Mouse (Mus musculus) cerebellum, postnatal 36 days (tissue): ENCODE data around the gene Clstn3.
"Not testable (repeated sequence)": the region's sequence is repeated elsewhere in the genome, so short reads cannot be mapped to it uniquely, and the experiment has no call there.

Source experiments
- DNase-seq, 2 experiments: peaks; one replicate each; pipeline ENCODE4 v3.0.0; 2021 to 2022; ENCODE audit warnings: mixed read lengths in 2 of 2

Clstn3 gene

DNA sequence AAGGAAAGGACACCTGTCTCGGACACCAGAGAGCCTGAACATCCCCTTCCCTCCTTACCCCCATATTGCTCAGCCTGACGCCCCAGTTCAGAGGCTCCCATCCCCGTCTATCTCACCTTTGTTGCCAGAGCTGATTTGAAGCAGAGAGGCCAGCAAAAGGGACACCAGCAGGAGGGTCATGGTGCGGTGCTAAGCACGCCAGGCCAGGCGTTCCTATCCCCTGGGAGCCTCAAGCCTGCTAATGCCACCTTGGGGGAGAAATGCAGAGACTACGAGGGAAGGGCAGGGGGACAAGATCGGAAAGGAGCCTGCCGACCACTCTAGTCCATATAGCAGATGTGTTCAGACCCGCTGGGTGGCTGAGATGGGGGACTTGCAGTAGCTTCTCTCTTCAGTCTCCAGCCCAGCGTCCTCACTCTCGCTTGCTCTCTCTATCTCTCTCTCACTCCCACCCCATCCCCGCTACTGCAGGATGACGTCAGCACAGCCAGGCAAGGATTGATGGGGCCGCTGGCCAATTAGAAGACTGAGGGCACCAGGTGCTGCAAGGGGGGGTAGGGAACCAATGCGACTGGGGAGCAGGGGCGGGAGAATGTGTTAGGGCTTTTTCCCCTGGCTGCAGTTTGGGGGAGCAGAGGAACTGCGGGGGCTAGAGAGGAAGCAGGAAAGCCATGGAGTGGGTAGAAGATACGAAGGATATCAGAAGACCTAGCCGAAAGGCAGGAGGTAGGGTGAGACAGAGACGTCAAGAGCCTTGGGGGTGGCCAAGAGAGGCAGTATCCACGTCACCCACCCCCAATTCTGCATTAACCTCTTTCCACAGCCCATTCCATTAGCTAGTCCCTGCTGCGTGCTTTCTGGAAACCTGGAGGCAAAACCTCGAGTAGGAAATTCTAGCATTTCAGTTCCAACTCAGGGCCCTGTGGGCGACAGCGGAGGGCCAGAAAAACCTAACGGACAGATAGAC, at the start of gene Clstn3:
Gene Clstn3 (minus strand): TSS at position 490 of the 967 bp plus-strand sequence.
- DNase-seq = peak; percentile 97

DNA sequence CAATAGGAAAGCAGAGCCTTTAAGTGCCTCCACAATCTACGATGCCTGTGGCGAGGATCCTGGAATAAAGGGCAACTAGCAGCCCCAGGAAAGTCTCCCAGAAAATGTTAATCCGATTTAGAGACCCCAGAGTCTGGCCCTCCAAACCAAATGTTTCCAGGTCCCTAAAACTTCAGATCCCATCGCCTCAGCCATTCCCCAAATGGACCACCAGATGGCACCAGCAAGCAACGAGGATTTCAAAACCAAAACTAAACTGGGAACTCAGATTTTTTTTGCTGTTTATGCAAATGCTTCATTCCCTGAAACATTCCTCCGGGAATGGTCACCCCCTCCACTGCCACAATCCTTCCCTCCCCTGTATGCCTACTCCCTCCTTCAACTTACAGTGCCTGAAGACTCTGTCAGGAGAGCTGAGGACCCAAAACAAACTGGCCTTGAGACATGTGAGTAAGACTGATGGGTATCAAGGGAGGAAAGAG, 47.8 kb upstream of the Clstn3 start, which contains the start of gene C1ra:
Gene C1ra (plus strand): TSS at position 51 of the 482 bp plus-strand sequence.
- DNase-seq = peak; percentile 42 to 67

DNA sequence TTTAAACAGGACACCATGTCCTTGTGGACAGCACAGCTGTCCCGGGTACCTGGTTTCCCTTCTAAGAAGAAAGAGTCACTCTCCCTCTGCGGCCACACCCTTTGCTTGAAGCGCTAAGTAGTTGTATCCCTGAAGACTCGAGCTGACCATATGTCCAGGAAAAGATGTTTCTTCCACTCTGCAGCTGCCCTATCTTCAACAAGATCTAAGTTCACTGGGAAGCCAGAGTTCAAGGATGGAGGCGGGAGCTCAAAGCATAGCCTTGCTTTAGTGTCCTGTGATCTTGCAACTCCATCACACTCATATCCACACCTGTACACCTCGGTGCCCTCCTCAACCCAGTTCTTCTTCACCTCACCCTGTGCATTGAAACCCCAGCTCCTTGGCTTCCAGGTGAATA, 47.3 kb upstream of the Clstn3 start:
- no peak for DNase-seq

DNA sequence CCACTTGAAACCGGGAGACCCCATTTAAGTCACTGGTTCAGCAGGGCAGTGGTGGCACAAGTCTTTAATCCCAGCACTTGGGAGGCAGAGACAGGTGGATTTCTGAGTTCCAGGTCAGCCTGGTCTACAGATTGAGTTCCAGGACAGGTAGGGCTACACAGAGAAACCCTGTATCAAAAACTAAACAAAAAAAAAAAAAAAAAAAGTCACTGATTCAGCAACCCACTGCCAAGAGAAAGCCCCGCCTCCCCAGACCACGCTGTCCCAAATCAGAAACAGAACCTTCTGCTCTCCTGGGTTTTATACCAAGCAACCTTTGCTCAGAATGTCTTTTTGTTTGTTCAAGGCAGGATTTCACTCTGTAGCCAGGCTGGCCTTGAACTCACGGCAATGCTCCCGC, 44.6 kb upstream of the Clstn3 start:
- not testable (repeated sequence) for DNase-seq

DNA sequence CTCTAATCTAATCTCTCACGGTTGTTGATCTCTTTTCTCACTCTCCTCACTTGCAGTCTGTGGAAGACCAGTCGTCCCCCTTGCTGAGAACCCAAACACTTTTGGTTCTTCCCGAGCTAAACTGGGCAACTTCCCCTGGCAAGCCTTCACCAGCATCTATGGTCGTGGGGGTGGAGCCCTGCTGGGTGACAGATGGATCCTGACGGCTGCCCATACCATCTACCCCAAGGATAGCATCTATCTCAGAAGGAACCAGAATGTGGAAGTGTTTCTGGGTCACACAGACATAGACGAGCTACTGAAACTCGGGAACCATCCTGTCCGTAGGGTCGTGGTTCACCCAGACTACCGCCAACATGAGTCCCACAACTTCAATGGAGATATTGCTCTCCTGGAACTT, 43.7 kb upstream of the Clstn3 start:
- peak; percentile 72 for DNase-seq

DNA sequence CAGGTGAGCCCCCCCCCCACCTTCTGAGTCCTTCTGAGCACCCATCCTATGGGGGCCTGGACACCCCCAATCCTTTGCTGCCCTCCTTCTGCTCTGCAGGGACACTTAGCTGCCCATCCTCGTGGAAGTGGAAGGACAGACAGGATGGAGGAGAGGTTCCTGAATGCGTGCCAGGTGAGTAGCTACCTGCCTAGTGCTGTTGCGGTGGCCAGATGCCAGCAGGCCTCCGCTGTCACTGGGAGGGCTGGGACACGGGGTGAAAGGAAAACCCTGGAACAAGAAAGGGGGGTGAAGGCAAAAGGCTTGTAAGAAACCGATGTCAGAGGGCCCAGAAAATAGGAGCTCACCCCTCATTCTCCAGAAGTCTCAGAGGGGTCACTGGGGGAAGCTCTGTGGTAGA, 42.4 kb upstream of the Clstn3 start:
- DNase-seq = peak; percentile 20 to 31

DNA sequence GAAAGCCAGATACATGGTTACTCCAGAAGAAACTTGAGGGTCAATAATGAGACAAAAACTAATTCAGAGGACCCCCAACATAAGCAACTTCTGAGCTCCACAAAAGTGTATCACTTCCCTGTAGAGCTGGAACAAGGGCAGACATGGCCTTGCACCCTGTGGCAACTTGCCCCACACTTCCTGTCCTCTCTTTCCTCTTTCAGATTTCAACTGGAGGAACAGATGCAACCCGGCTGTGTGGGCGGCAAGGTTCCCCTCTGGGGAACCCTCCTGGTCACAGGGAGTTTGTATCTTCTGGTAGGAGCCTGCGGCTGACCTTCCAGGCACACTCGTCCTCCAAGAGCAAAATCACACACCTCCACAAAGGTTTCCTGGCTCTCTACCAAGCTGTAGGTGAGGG, 40.4 kb upstream of the Clstn3 start:
- DNase-seq = no peak

DNA sequence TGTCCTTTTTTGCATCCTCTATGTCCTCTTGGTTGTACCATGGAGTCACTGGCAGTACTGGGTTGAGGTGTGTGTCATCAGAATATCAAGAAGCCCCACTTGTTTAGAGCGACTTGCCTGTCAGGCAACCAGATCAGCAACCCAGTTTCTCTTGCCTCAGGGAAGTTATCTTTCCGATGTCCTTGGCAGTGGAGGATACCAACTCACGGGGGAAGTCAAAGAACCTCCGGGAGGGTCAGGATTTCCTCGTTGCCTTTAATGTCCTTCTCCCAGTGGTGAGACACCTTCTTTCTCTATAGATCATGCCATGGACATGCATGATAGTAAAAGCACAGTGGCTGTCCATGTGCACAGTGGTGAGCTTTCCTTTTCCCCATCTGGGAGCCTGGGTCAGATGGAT, 37.4 kb upstream of the Clstn3 start:
- no peak for DNase-seq

DNA sequence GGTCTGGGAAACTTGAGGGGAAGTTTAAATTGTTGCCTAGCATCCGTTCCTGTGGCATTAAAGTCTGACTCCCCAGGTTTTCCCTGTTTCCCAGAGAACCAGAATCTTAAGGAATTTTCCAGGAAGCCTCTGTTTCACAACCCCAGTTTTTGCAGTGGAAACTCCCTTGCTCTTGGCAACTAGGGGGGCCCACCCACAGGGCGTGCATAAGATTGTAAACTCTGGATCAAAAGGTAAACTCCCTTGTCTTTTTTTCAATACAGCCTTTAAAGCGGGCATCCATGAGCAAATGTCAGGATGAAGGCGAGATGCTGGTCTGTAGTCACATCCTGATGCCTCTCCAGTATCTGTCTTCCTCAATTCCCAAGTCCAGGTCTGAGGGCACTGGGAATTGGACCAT, 36.9 kb upstream of the Clstn3 start:
- no peak for DNase-seq

DNA sequence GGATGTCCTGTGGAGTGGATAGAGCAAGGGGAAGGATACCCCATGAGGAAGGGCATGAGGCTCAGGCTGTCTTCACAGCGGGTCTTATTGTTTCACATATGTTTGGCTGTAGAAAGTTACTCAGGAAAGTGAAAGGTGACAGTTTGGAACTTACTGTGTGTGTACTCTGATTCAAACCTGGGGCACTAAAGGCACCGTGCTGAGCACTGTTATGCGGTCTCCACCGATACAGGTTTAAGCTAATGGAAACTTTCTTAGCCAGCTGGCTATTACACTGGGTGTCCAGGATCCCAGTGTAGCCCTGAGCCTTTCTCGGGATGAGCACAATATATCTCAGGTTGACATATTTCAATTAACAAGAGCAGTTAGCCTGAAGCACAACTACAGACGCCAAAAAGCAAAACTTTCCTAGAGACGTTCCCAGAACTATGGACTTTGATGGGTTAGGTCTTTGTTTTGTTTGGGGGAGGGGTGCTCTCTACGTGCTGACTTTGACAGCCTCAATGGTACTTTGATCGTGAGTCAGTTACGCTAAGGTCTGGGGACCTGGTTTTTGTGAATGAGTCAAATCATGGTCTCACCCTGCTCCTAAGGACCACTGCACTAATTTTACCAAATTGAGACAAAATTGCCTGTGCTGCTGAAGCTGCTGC, 35.4 kb upstream of the Clstn3 start:
- no peak for DNase-seq

DNA sequence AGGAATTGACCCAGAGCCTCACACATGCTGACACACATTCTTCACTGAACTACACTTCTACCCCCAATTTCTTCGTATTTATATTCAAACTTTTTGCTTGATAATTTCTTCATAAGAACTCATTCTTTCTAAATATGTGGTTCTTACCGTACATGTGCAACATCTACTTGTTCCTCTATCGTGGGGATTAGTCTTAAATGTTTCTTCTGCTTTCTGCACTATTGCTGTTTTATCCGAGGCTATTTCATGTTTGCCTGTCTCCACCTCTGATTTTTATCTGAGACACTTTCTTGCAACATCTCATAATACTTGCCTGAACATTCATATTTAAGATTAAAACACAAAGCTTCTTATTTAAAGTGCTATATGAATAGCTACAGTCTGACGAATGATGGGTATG, 31.5 kb upstream of the Clstn3 start:
- no peak for DNase-seq

DNA sequence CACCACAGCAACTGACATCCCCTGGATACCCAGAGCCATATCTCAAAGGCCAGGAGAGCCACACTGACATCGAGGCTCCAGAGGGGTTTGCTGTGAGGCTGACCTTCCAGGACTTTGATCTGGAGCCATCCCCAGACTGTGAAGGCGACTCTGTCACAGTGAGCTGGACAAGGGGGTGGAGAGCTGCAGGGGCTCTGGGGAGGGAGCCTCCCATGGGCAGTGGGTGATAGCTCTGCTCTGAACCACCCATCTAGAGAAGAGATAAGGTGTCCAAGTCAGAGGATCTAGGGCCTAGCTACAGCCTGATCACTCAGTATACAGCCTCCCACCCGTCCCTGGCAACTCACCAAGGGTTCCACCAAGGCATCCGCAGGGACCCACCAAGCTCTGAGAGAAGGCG, 29.3 kb upstream of the Clstn3 start:
- no peak for DNase-seq

DNA sequence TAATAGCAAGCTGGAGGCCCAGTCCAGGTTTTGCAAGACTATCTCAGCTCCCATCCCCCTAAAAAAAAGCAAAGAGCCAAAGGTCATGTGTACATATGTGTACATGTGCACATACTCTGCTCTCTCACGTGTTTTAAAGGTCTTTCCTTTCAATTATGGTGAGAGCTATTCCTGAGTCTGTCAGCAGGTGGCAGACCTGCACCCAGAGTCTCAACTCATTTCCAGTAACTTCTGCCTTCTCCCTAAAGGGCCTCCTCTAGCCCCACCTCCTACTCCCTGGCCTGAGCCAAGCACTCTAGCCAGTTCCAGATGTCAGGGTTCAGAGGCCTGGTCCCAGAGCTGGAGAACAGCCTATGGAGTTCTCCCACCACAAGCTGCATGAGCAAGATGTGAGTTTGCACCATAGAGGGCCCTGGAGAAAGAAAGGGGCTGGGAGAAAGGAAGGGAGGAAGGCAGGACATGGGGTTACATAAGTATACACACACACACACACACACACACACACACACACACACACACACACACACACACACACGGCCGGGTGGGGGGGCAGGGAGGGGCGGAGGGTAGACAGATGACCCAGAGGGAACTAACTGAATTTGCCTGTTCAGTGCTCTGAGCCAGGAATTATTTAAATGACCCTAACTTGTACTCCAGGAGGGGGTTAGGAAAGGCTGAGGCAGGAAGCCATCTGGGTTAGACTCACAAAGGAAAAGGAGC, 28.4 kb upstream of the Clstn3 start, which contains the start of gene C1rl:
Gene C1rl (plus strand): TSS at position 272 of the 720 bp plus-strand sequence.
- DNase-seq = peak; percentile 70 to 80

DNA sequence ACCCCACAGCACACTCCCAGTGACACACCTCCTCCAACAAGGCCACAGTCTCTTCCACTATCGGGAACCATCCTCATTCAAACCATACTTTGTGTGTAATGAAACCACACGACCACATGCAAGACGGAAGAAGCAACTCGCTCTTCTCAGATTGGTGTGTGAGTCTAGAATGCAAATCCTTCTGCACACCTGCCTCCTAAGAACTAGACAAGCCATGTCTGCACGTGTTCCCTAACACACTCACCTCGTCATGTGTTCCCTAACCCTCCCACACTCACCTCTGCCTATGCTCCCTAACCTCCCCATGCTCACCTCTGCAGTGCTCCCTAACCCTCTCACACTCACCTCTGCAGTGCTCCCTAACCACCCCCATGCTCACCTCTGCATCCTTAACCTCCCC, 26.8 kb upstream of the Clstn3 start:
- no peak for DNase-seq

DNA sequence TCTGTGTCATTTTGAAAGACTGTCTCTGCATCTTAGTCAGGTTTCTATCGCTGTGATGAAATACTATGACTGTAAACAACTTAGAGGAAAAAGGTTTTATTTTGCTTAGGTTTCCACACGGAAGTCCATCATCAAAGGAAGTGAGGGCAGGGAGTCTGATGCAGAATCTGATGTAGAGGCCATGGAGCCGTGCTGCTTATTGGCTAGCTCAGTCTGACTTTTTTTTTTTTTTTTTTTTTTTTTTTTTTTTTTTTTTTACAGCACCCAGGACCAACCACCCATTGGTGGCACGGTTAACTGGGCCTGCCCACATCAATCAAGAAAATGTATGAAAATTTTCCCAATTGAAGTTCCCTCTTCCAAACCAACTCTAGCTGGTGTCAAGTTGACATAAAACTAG, 24.4 kb upstream of the Clstn3 start:
- no peak for DNase-seq

DNA sequence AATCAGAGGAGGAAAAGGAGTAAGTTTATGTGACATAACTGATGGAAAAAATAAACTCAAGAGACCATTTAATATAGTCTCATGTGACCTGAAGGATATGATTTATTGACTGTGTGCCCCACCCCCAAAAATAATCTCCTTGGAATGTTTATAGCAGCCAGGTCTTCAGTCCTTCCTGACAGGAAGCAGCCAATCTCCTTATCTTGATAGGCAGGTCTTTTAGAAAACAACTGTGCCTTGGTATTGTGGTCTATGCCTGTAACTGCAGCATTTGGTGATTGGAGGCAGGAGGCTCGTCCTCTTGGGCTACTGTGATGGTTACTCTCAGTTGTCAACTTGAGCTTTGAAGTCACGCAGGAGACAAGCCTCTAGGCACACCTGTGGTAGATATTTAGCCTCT, 22.9 kb upstream of the Clstn3 start:
- DNase-seq = no peak

DNA sequence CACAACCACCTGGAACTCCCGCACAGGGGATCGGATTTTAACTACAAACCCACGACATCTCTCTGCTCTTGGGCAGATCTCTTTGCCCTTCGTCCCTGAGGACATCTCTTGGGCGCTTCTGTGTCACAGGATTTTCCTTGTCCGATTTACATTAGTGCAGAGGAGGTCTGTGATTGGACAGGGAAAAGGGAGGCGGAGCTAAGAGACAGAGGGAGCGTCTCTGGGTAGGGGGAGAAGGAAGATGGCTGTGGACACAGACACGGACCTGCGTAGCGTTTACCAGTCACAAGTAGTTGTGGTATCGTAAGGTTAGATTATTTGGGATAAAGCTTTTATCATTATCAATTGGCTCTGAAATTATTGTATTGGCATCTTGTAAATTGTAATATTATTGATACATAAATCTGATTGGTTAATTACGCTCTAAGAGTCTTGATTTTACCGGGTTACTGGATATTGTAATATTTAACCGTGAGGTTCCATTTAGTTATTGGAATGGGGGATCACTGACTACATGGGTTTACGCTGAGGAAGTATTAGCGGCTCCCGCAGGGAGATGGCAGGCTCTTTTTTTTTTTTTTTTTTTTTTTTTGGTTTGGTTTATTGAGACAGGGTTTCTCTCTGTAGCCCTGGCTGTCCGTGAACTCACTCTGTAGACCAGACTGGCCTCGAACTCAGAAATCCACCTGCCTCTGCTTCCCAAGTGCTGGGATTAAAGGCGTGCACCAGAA, 21.0 kb upstream of the Clstn3 start:
- no peak for DNase-seq

DNA sequence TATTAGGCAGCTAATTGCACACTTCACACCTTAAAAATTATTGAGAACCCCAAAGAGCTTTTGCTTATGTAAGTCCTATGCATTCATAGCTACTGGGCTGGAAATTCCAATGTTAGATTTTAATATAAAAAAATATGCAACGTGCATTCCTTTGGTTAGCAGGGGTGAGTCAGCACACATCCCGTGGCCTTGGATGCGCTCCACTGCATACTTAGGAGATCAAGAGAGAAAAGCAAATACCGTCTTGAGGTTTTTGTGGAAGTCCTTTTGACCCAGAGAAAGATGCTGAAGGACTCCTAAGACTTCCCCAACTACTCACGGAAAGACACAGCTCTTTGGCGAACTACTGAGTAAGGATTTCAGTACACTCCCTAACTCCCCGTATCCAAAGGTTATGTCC, 20.3 kb upstream of the Clstn3 start:
- no peak for DNase-seq

DNA sequence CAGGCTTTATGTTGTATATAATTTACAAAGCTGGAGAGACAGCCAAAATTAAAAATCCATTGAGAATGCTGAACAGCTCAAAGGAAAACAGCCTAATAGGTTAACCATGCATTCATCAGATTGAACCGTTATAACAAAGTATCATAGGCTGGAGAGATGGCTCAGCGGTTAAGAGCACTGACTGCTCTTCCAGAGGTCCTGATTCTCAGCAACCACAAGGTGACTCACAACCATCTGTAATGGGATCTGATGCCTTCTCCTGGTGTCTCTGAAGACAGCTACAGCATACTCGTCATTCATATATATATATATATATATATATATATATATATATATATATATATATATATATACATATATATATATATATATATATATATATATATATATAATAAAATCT, 19.2 kb upstream of the Clstn3 start:
- DNase-seq = not testable (repeated sequence)

DNA sequence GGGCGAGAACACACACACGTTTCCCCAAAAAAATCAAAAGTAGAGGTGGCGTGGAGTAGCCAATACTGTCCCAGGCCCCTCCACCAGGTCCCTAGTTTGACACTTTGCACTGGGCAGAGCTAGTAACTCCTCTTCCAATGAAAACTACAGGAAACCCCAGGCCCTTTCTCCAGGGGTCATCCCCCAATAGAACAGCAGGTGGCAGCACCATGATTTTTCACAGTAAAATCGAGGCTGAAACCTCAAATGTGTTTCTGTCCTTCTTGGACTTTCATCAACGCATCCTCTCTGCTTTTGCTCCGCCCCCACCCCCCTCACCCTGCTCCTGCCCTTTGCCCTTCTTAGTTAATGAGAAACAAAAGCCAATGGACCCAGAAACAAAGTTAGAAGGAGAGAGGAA, 17.0 kb upstream of the Clstn3 start:
- peak; percentile 48 to 56 for DNase-seq

DNA sequence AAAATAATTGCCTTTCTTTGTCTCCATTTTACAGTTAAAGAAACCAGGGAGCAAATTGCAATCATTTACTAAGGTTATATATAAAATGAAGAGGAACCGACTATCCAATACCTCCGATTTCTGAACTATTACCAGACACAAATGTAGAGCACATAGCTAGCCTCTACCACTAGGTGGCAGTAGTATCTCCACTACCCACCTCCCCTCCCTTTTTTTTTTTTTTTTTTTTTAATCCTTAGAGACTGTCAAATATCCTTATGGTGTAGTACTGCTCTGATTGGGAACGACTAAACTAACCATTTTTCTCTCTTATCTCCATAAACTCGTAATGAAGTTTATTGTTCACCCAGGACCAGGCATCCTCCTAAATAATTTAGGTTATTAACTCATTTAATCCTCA, 15.7 kb upstream of the Clstn3 start:
- DNase-seq = peak in 1 of 2 experiments; percentile 38

DNA sequence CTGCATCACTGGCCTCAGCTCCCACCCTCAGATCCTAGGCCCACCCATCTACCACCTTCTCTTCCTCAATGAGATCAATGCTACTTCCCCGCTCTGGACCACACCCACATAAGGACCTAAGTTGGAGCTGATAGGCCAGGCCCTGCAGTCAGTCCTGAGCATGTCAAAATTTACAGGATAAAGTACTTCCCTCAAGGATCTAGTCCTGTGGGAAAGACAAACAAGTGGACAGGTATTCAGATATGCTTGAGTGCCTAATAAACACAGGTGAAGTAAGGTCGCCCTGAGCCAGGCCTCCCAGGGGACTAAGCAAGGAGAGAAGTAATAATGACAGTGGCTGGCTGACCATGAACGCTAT, 15.0 kb upstream of the Clstn3 start:
- DNase-seq = no peak
